Mouse (Mus musculus): ENCODE measurements around the gene Fam78b. TPM values are rescaled to one million over a fixed set of nuclear protein-coding genes. Genes with fewer than 3 reads are reported as not detected.

The Fam78b gene
- polyA plus RNA-seq, 1 experiment from 2014 or later, result 1.5 TPM

DNA sequence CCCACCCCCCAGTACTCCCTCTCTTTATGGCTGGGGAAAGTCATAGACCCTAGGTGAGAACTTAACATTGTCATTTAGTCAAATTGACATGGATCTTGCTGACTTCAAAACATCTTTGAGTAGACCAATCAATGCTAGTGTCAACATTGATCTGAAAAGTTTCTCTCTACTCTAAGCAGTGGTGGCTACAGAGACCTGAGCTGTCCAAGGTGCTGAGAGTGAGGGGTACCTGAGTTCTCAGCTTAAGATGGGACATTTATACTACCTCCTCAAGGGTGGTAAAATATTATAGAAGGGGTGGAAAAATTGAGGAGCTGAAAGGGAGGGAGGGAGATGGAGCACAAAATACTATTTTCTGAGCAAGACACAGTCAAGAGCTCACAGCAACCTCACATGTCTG, 122.3 kb downstream of the Fam78b start:
- Histone ChIP-seq H3K36me3 (no peaks in the 10 kb centered on the region), H3K27me3 (no peaks in the 10 kb centered on the region), H3K4me1 (no peaks in the 10 kb centered on the region), H3K9ac (no peak overlapping the region), H3K4me3 (no peak overlapping the region), H3K27ac (no peak overlapping the region), H3K4me2 (replicated peaks) (no peak overlapping the region), H3K9me3 (no peaks in the 10 kb centered on the region)
- no peak for ATAC-seq (ENCODE audit: insufficient number of reproducible peaks, insufficient read depth, low FRiP score, low TSS enrichment)

DNA sequence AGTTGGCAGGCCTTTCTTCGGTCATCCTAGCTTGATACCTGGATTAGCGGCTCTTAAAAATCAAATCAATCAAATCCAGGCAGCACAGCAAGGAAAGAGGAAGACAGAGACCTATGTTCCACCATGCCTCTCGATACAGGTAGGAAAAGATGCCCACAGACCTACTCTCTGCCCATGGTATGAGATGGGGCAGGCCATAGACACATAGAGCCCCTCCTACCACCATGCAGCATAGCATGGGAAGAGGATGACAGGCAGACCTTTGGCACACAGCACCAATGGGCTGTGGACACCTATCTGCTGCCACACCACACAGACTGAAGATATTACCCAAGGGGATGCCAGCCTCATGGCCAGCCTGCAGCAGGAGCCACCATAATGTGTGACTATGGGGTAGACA, 124.7 kb downstream of the Fam78b start:
- H3K27ac ChIP-seq, result no peak overlapping the region
- ATAC-seq (ENCODE audit: insufficient number of reproducible peaks, insufficient read depth, low FRiP score, low TSS enrichment), result no peak
- no peaks in the 10 kb centered on the region for H3K9me3 ChIP-seq
- H3K9ac ChIP-seq, result no peak overlapping the region
- no peaks in the 10 kb centered on the region for H3K4me1 ChIP-seq
- no peak overlapping the region for H3K4me3 ChIP-seq
- WGBS, result 81% methylated on average over 3 of the region's 3 CpGs
- no peaks in the 10 kb centered on the region for H3K36me3 ChIP-seq
- no peak overlapping the region for H3K4me2 ChIP-seq (replicated peaks)
- no peaks in the 10 kb centered on the region for H3K27me3 ChIP-seq

DNA sequence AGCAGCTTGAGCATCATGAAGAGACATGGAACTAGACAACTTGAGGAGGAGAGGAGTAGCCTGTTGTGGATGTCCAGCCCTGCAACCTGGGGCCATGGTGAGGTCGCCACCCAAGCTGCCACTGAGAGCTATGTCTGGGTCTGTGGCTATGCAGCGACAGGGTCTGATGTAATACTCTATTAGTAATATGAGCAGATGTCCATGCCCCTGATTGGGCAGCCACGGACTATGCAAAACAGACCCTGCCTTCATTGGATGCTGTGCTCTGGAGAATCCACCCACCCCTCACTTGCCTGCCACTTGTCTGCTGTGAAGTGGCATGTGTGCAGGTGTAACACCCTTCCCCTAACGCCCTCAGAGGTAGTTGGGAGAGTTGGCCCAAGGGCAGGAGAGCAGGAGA, 125.1 kb downstream of the Fam78b start:
- ATAC-seq (ENCODE audit: insufficient number of reproducible peaks, insufficient read depth, low FRiP score, low TSS enrichment), result no peak
- no peaks in the 10 kb centered on the region for H3K9me3 ChIP-seq
- H3K36me3 ChIP-seq, result no peaks in the 10 kb centered on the region
- no peak overlapping the region for H3K4me2 ChIP-seq (replicated peaks)
- no peak overlapping the region for H3K27ac ChIP-seq
- H3K9ac ChIP-seq, result no peak overlapping the region
- no peak overlapping the region for H3K4me3 ChIP-seq
- H3K4me1 ChIP-seq, result no peaks in the 10 kb centered on the region
- H3K27me3 ChIP-seq, result no peaks in the 10 kb centered on the region
- WGBS, result 69% methylated on average over 4 of the region's 4 CpGs

DNA sequence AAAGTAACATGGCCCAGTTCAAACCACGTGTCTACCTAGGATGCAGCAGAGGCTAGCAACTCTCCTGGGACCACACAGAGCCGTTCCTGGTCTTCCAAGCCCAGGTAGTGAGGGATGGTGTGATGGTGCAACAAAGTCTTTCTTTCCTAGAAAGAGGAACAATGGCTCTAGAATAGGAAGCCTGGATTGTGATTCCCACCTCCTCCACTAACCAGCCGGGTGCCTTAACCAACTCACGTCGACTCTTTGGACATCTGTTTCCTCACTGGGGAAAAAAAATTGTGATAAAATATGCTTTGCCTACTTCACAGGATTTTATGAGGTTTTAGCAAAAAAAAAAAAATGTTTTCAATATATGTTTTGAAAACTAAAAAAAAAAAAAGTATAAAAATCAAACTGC, 134.5 kb downstream of the Fam78b start:
- no peaks in the 10 kb centered on the region for H3K36me3 ChIP-seq
- ATAC-seq (ENCODE audit: insufficient number of reproducible peaks, insufficient read depth, low FRiP score, low TSS enrichment), result no peak
- WGBS, result 81% methylated on average over 5 of the region's 5 CpGs
- H3K27me3 ChIP-seq, result no peaks in the 10 kb centered on the region
- H3K4me3 ChIP-seq, result no peak overlapping the region
- no peaks in the 10 kb centered on the region for H3K9me3 ChIP-seq
- H3K27ac ChIP-seq, result no peak overlapping the region
- H3K4me2 ChIP-seq (replicated peaks), result no peak overlapping the region
- H3K4me1 ChIP-seq, result no peaks in the 10 kb centered on the region
- no peak overlapping the region for H3K9ac ChIP-seq

Data from embryonic facial prominence, embryonic 12.5 days (tissue).